10 mouse cellular contexts compared by ENCODE assay signal in the genomic region with DNA sequence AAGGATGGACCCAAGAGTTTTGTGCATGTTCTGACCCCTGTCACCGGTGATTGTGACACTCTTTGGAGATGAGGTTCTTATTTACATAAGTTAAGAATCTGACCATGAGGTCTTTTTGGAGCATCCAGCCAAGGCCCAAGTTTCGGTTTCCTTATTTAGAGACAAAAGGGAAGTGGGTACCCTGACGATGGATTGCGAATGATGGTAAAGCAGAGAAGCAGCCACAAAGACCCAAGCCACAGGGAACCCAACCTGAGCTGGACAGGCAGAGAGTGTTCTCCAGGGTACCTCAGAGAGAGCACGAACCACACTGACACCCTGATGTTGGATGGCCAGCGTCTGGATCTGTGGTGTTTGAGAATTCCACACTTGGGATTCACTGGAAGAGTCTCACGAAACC.
"Had no signal": no experiment of that assay in that cellular context is flagged by ENCODE, and none has a peak within 500 bp of the region (broad histone marks: within the 10 kb centered on the region; RNA-seq: fewer than 3 reads in every experiment).

No protein-coding gene starts in this region.

- DNase-seq: lung, adult 18-20 months; lung, embryonic 14.5 days; lung, postnatal 10 days; lung, postnatal 4 days; midbrain, embryonic 14.5 days; right cerebral cortex, postnatal 14 days; thymus, adult 2 months; thymus, postnatal 14 days; thymus, postnatal 36 days had no signal

- ATAC-seq: midbrain, embryonic 16.5 days had no signal
